8 mouse cellular contexts compared by ENCODE assay signal in genomic region chr11:69546423-69547053, GRCm38 (mm10). TPM values are rescaled to one million over a fixed set of nuclear protein-coding genes. Genes with fewer than 3 reads are reported as not detected.
DNase-seq lines count a peak whose midpoint lies in the region; ATAC-seq lines count a peak whose summit lies in the region.

No protein-coding gene starts in this region.

- peak; percentile 16 for DNase-seq in adipocyte (ENCODE audit: low spot score)
- peak; percentile 84 for DNase-seq in embryo, embryonic 10 days (ENCODE audit: low spot score)
- peak; percentile 73 for DNase-seq in gastrocnemius, postnatal 14 days
- DNase-seq in intestine, embryonic 14.5 days (ENCODE audit: low spot score) = peak; percentile 89
- peak; percentile 72 to 78 for DNase-seq in left cerebral cortex, postnatal 36 days (ENCODE audit: low spot score in 2 of 2)
- peak; percentile 83 for DNase-seq in midbrain, embryonic 10.5 days (ENCODE audit: low spot score)
- peak; percentile 19 for DNase-seq in skeletal muscle tissue, adult 2 months (ENCODE audit: low read depth, low spot score)
- DNase-seq in c-Kit-positive CD71-positive TER-119-positive erythroid progenitor cells, embryonic 14.5 days (ENCODE audit: low spot score) = no peak

- peak overlapping the region; percentile 96 for H3K4me2 ChIP-seq in intestine, embryonic 14.5 days (ENCODE audit: low read length)

- WGBS in intestine, embryonic 14.5 days = 1% methylated on average over 44 of the region's 44 CpGs
- under 1% methylated on average over 44 of the region's 44 CpGs for WGBS in midbrain, embryonic 10.5 days

- peak overlapping the region; percentile 66 for H3K9ac ChIP-seq in intestine, embryonic 14.5 days (ENCODE audit: low read length)

- peak; percentile 81 for ATAC-seq in intestine, embryonic 14.5 days (replicated peaks; ENCODE audit: low FRiP score, low TSS enrichment, low read depth)

- peak overlapping the region; percentile 91 for H3K27ac ChIP-seq in intestine, embryonic 14.5 days (ENCODE audit: low read depth)
- H3K27ac ChIP-seq in midbrain, embryonic 10.5 days (replicated peaks) = peak overlapping the region; percentile 96

- no peaks in the 10 kb centered on the region for H3K9me3 ChIP-seq in intestine, embryonic 14.5 days (ENCODE audit: control insufficient read depth, low read length)
- no peaks in the 10 kb centered on the region for H3K9me3 ChIP-seq in midbrain, embryonic 10.5 days (replicated peaks)

- no peaks in the 10 kb centered on the region for H3K27me3 ChIP-seq in intestine, embryonic 14.5 days (replicated peaks; ENCODE audit: control insufficient read depth, insufficient read depth, low read length)
- H3K27me3 ChIP-seq in midbrain, embryonic 10.5 days (ENCODE audit: low read depth, poor library complexity, severe bottlenecking) = peaks cover 17% of the 10 kb centered on the region; the same call in 1 of the 2 replicates

- intact Hi-C loops in gastrocnemius, postnatal 14 days (cut with DNase I; ENCODE audit: low total_unique reads) = no loop called here
- intact Hi-C loops in left cerebral cortex, postnatal 36 days (cut with DNase I) = no loop called here

- peaks cover 15% of the 10 kb centered on the region; the same call in 1 of the 2 replicates for H3K4me1 ChIP-seq in intestine, embryonic 14.5 days (replicated peaks; ENCODE audit: control insufficient read depth, insufficient read depth, low read length)
- H3K4me1 ChIP-seq in midbrain, embryonic 10.5 days = peaks cover 88% of the 10 kb centered on the region

- no peaks in the 10 kb centered on the region for H3K36me3 ChIP-seq in intestine, embryonic 14.5 days (ENCODE audit: control insufficient read depth, insufficient read depth, low read length)
- no peaks in the 10 kb centered on the region for H3K36me3 ChIP-seq in midbrain, embryonic 10.5 days

- peak overlapping the region; percentile 53 for H3K4me3 ChIP-seq in intestine, embryonic 14.5 days (ENCODE audit: low read depth, low read length)
- H3K4me3 ChIP-seq in midbrain, embryonic 10.5 days = peak overlapping the region; percentile 60

RNA-seq across cellular contexts. Expression of gene Dnah2, which starts 2.4 kb away (rescaled TPM):
- total RNA-seq in gastrocnemius, postnatal 14 days (2021) = under 1 TPM; 0.06 to 0.07 TPM
- polyA plus RNA-seq in intestine, embryonic 14.5 days (2014; fragmentation: Nextera tagmentation; extraction: Ambion mirVana) = 0.98 and 1.9 TPM in 2 replicates
- 1 to 10 TPM; 1.4 to 2.1 TPM for total RNA-seq in left cerebral cortex, postnatal 36 days (2021)
- polyA plus RNA-seq in midbrain, embryonic 10.5 days (2016; fragmentation: Nextera tagmentation; extraction: Ambion mirVana) = 1.2 and 1.9 TPM in 2 replicates

RNA-seq across cellular contexts. Expression of gene Efnb3, which starts 13.5 kb away (rescaled TPM):
- 1 to 10 TPM in 1 of 2 experiments, under 1 TPM in 1; 0.71 to 1.3 TPM for total RNA-seq in gastrocnemius, postnatal 14 days (2021)
- polyA plus RNA-seq in intestine, embryonic 14.5 days (2014; fragmentation: Nextera tagmentation; extraction: Ambion mirVana) = 4.0 and 4.9 TPM in 2 replicates
- total RNA-seq in left cerebral cortex, postnatal 36 days (2021) = 10 to 100 TPM; 56.1 to 57.3 TPM
- 48.8 and 53.9 TPM in 2 replicates for polyA plus RNA-seq in midbrain, embryonic 10.5 days (2016; fragmentation: Nextera tagmentation; extraction: Ambion mirVana)

RNA-seq across cellular contexts. Expression of gene Wrap53, which starts 33.5 kb away (rescaled TPM):
- total RNA-seq in gastrocnemius, postnatal 14 days (2021) = 1 to 10 TPM; 3.5 to 4.0 TPM
- 26.8 and 31.8 TPM in 2 replicates for polyA plus RNA-seq in intestine, embryonic 14.5 days (2014; fragmentation: Nextera tagmentation; extraction: Ambion mirVana)
- 10 to 100 TPM; 10.2 to 10.8 TPM for total RNA-seq in left cerebral cortex, postnatal 36 days (2021)
- 45.0 and 50.7 TPM in 2 replicates for polyA plus RNA-seq in midbrain, embryonic 10.5 days (2016; fragmentation: Nextera tagmentation; extraction: Ambion mirVana)

RNA-seq across cellular contexts. Expression of gene Trp53, which starts 33.6 kb away (rescaled TPM):
- 10 to 100 TPM; 15.2 to 22.7 TPM for total RNA-seq in gastrocnemius, postnatal 14 days (2021)
- polyA plus RNA-seq in intestine, embryonic 14.5 days (2014; fragmentation: Nextera tagmentation; extraction: Ambion mirVana) = 176 and 192 TPM in 2 replicates
- total RNA-seq in left cerebral cortex, postnatal 36 days (2021) = 10 to 100 TPM; 21.7 to 22.6 TPM
- 148 and 166 TPM in 2 replicates for polyA plus RNA-seq in midbrain, embryonic 10.5 days (2016; fragmentation: Nextera tagmentation; extraction: Ambion mirVana)

RNA-seq across cellular contexts. Expression of gene Atp1b2, which starts 59.2 kb away (rescaled TPM):
- total RNA-seq in gastrocnemius, postnatal 14 days (2021) = 100 to 1,000 TPM; 384 to 403 TPM
- 7.3 and 8.2 TPM in 2 replicates for polyA plus RNA-seq in intestine, embryonic 14.5 days (2014; fragmentation: Nextera tagmentation; extraction: Ambion mirVana)
- total RNA-seq in left cerebral cortex, postnatal 36 days (2021) = 100 to 1,000 TPM; 398 to 420 TPM
- 6.0 and 8.6 TPM in 2 replicates for polyA plus RNA-seq in midbrain, embryonic 10.5 days (2016; fragmentation: Nextera tagmentation; extraction: Ambion mirVana)

Comparison
In these comparisons a context has a peak if more than half of its experiments do, and no peak if none do; other contexts are left out.
1. RNA of gene Efnb3, which starts 13.5 kb away (total RNA-seq): 56.1 to 57.3 TPM in left cerebral cortex, postnatal 36 days; 0.71 to 1.3 TPM in gastrocnemius, postnatal 14 days; every median in the first group is over 10 times any median in the second.